Mouse (Mus musculus): ENCODE data around the gene AU040320.

Gene AU040320

GRCm38 (mm10) chr4:126852971-126853370 lies 99.6 kb downstream of the AU040320 start:
- no peak for DNase-seq (ENCODE audit: low read depth, low spot score)

- no peak for DNase-seq (ENCODE audit: low read depth, low spot score)
These were observed 107.1 kb downstream of the AU040320 start for GRCm38 (mm10) chr4:126860268-126860986.

GRCm38 (mm10) chr4:126861514-126862266 lies 108.3 kb downstream of the AU040320 start:
- DNase-seq (ENCODE audit: low read depth, low spot score) = peak; percentile 53

GRCm38 (mm10) chr4:126868699-126869098 lies 115.4 kb downstream of the AU040320 start:
- peak; percentile 98 for DNase-seq (ENCODE audit: low read depth, low spot score)

GRCm38 (mm10) chr4:126872717-126873116 lies 119.4 kb downstream of the AU040320 start:
- no peak for DNase-seq (ENCODE audit: low read depth, low spot score)

- no peak for DNase-seq (ENCODE audit: low read depth, low spot score)
These were observed 126.4 kb downstream of the AU040320 start for GRCm38 (mm10) chr4:126879560-126880275.

GRCm38 (mm10) chr4:126883602-126884001 lies 130.3 kb downstream of the AU040320 start:
- DNase-seq (ENCODE audit: low read depth, low spot score) = no peak

GRCm38 (mm10) chr4:126885953-126886352 lies 132.6 kb downstream of the AU040320 start:
- peak; percentile 60 for DNase-seq (ENCODE audit: low read depth, low spot score)

GRCm38 (mm10) chr4:126889879-126890278 lies 136.5 kb downstream of the AU040320 start:
- no peak for DNase-seq (ENCODE audit: low read depth, low spot score)
